8 mouse cellular contexts compared by ENCODE assay signal in the genomic region with DNA sequence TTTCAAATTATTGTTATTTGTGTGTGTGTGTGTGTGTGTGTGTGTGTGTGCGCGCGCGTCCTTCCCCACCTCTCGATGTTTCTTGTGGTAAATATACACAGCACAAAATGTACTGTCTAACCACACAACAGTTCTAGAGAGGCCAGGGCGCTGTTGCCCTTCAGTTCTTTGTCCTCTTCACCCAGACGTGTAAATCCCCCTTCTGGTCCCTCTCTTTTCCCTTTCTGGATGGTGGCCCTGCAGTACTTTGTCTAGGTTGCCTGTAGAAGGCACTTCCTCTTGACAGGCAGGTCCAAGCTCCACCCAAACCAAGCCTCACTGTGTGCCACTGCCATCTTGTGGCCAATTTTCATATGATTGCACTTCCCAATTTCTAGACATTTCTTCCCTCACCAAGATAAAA. TPM values are rescaled to one million over a fixed set of nuclear protein-coding genes. Genes with fewer than 3 reads are reported as not detected.
DNase-seq lines count a peak whose midpoint lies in the region; ATAC-seq and TF ChIP-seq lines count a peak whose summit lies in the region.

No protein-coding gene starts in this region.

- intact Hi-C loops in gastrocnemius, postnatal 36 days (cut with DNase I), result loop anchor here (2.0 kb wide), 3 partner anchors 60 to 204 kb away; no protein-coding TSS in a partner anchor
- intact Hi-C loops in left cerebral cortex, postnatal 4 days (cut with DNase I), result loop anchor here (5.0 kb wide), 3 partner anchors 87 to 1092 kb away; no protein-coding TSS in a partner anchor

- no peak overlapping the region for H3K27ac ChIP-seq in intestine, embryonic 15.5 days
- no peak overlapping the region for H3K27ac ChIP-seq in midbrain, embryonic 12.5 days (replicated peaks)
- 0 out of 2 replicates have a peak overlapping the region, but pooled peaks have one; percentile 26 for H3K27ac ChIP-seq in spleen, adult 2 months (ENCODE audit: insufficient read depth, low read length)

- no peak overlapping the region for H3K4me3 ChIP-seq in intestine, embryonic 15.5 days (replicated peaks)
- 0 out of 2 replicates have a peak overlapping the region, but pooled peaks have one; percentile 13 for H3K4me3 ChIP-seq in midbrain, embryonic 12.5 days
- peak overlapping the region; percentile 32; the same call in 1 of the 2 replicates for H3K4me3 ChIP-seq in spleen, adult 2 months (ENCODE audit: extremely low read depth, insufficient read depth, insufficient read length)

- TF ChIP-seq POLR2A in spleen, adult 2 months (IDR thresholded peaks at IDR 0.05; ENCODE audit: low read depth, low read length), result no peak

- H3K4me2 ChIP-seq in intestine, embryonic 15.5 days (replicated peaks), result peak overlapping the region; percentile 48
- H3K4me2 ChIP-seq in midbrain, embryonic 12.5 days (replicated peaks), result no peak overlapping the region; the same call in 1 of the 2 replicates

- no peak overlapping the region for H3K9ac ChIP-seq in intestine, embryonic 15.5 days
- no peak overlapping the region for H3K9ac ChIP-seq in midbrain, embryonic 12.5 days (replicated peaks)

- no peaks in the 10 kb centered on the region for H3K4me1 ChIP-seq in intestine, embryonic 15.5 days (replicated peaks)
- H3K4me1 ChIP-seq in midbrain, embryonic 12.5 days, result no peaks in the 10 kb centered on the region
- H3K4me1 ChIP-seq in spleen, adult 2 months (ENCODE audit: control insufficient read depth, insufficient read depth, insufficient read length), result 0 out of 2 replicates have a peak, but pooled peaks cover 2% of the 10 kb centered on the region

- DNase-seq in cerebellum, adult 11 months, result peak; percentile 58
- peak; percentile 84 for DNase-seq in embryo, embryonic 11 days
- peak; percentile 56 to 72 for DNase-seq in gastrocnemius, postnatal 36 days
- DNase-seq in left cerebral cortex, postnatal 4 days, result peak; percentile 76
- DNase-seq in spleen, adult 2 months (ENCODE audit: low read depth in 1 of 2, low spot score in 2 of 2), result peak; percentile 77 to 78

- TF ChIP-seq CTCF in spleen, adult 2 months (IDR thresholded peaks at IDR 0.05; ENCODE audit: extremely low read depth, insufficient read depth, insufficient read length, insufficient replicate concordance), result peak; percentile 73; the same call in 1 of the 2 replicates

- H3K36me3 ChIP-seq in intestine, embryonic 15.5 days, result no peaks in the 10 kb centered on the region
- H3K36me3 ChIP-seq in midbrain, embryonic 12.5 days, result no peaks in the 10 kb centered on the region
- no peaks in the 10 kb centered on the region for H3K36me3 ChIP-seq in spleen, adult 2 months (ENCODE audit: control insufficient read depth, insufficient read depth, low read length)

- no peak for ATAC-seq in cerebellum, adult (ENCODE audit: insufficient number of reproducible peaks, low FRiP score, low TSS enrichment)
- peak; percentile 70 for ATAC-seq in intestine, embryonic 15.5 days
- no peak; the same call in 1 of the 2 replicates for ATAC-seq in midbrain, embryonic 12.5 days (ENCODE audit: low FRiP score, low read depth)

- no peaks in the 10 kb centered on the region for H3K9me3 ChIP-seq in intestine, embryonic 15.5 days
- no peaks in the 10 kb centered on the region for H3K9me3 ChIP-seq in midbrain, embryonic 12.5 days

- H3K27me3 ChIP-seq in intestine, embryonic 15.5 days (replicated peaks), result no peaks in the 10 kb centered on the region
- no peaks in the 10 kb centered on the region for H3K27me3 ChIP-seq in midbrain, embryonic 12.5 days
- H3K27me3 ChIP-seq in spleen, adult 2 months (ENCODE audit: control insufficient read depth, insufficient read depth, low read length), result no peaks in the 10 kb centered on the region

- WGBS in intestine, embryonic 15.5 days, result 50% methylated on average over 7 of the region's 7 CpGs
- 45% methylated on average over 7 of the region's 7 CpGs for WGBS in midbrain, embryonic 12.5 days
- WGBS in spleen, adult 2 months, result 55% methylated on average over 7 of the region's 7 CpGs

RNA-seq across cellular contexts. Expression of a gene that starts 6.0 kb away (rescaled TPM):
- 1 to 10 TPM in 1 of 2 experiments, under 1 TPM in 1; 0.28 to 1.0 TPM for total RNA-seq in gastrocnemius, postnatal 36 days (2021)
- polyA plus RNA-seq in intestine, embryonic 15.5 days (2015; fragmentation: Nextera tagmentation; extraction: Ambion mirVana), result 11.5 and 14.4 TPM in 2 replicates
- not detected for total RNA-seq in left cerebral cortex, postnatal 4 days (2021)
- polyA plus RNA-seq in midbrain, embryonic 12.5 days (2016; fragmentation: Nextera tagmentation; extraction: Ambion mirVana), result not detected in 2 replicates
- polyA plus RNA-seq in spleen, adult 2 months (2012; rRNA removed), result 0.23 and 0.55 TPM in 2 replicates

RNA-seq across cellular contexts. Expression of a gene that starts 11.9 kb away (rescaled TPM):
- total RNA-seq in gastrocnemius, postnatal 36 days (2021), result 10 to 100 TPM; 48.6 to 58.9 TPM
- polyA plus RNA-seq in intestine, embryonic 15.5 days (2015; fragmentation: Nextera tagmentation; extraction: Ambion mirVana), result 171 and 172 TPM in 2 replicates
- total RNA-seq in left cerebral cortex, postnatal 4 days (2021), result 10 to 100 TPM; 68.3 to 77.3 TPM
- 136 and 138 TPM in 2 replicates for polyA plus RNA-seq in midbrain, embryonic 12.5 days (2016; fragmentation: Nextera tagmentation; extraction: Ambion mirVana)
- 48.6 and 48.7 TPM in 2 replicates for polyA plus RNA-seq in spleen, adult 2 months (2012; rRNA removed)

RNA-seq across cellular contexts. Expression of a gene that starts 17.8 kb away (rescaled TPM):
- total RNA-seq in gastrocnemius, postnatal 36 days (2021), result 100 to 1,000 TPM; 206 to 299 TPM
- polyA plus RNA-seq in intestine, embryonic 15.5 days (2015; fragmentation: Nextera tagmentation; extraction: Ambion mirVana), result 41.9 and 45.0 TPM in 2 replicates
- total RNA-seq in left cerebral cortex, postnatal 4 days (2021), result 1 to 10 TPM; 9.6 to 9.9 TPM
- polyA plus RNA-seq in midbrain, embryonic 12.5 days (2016; fragmentation: Nextera tagmentation; extraction: Ambion mirVana), result 3.5 and 4.0 TPM in 2 replicates
- 0.98 and 1.6 TPM in 2 replicates for polyA plus RNA-seq in spleen, adult 2 months (2012; rRNA removed)
